Mouse (Mus musculus) CH12.LX (cell line): ENCODE measurements around the gene Tomm40. TPM values are rescaled to one million over a fixed set of nuclear protein-coding genes. Genes with fewer than 3 reads are reported as not detected.
A peak's percentile ranks its signal among the peaks of the same experiment; 100 is the strongest.

Experiments
- DNase-seq: peaks from one replicate; pipeline ENCODE4 v3.0.0-alpha.2; 2013; ENCODE audit errors: extremely low read depth
- H3K27ac ChIP-seq: 2 replicates; pipeline ENCODE4 v1.5.1; 2012; ENCODE audit warnings: low read depth, mild to moderate bottlenecking, control low read depth, moderate library complexity; ENCODE audit not compliant: insufficient read depth
- H3K27me3 ChIP-seq: replicated peaks from 2 replicates; pipeline ENCODE3; 2012; ENCODE audit warnings: inconsistent platforms
- H3K36me3 ChIP-seq, 2 experiments: replicated peaks in 1 of 2; 2 replicates each; pipeline versions ENCODE3 to v1.6.1; 2012; ENCODE audit warnings: inconsistent platforms in 1 of 2, low read length in 1 of 2, mild to moderate bottlenecking in 1 of 2, mixed read lengths in 1 of 2, moderate library complexity in 1 of 2; ENCODE audit not compliant: control insufficient read depth in 1 of 2, insufficient read depth in 1 of 2
- H3K4me1 ChIP-seq, 2 experiments: 2 replicates each; pipeline ENCODE4 v1.6.1; 2012; ENCODE audit warnings: inconsistent platforms in 1 of 2, moderate library complexity in 1 of 2; ENCODE audit not compliant: insufficient read depth in 2 of 2, control insufficient read depth in 1 of 2
- H3K4me2 ChIP-seq: 2 replicates; pipeline ENCODE4 v1.6.1; 2012; ENCODE audit warnings: low read depth, mild to moderate bottlenecking, control low read depth; ENCODE audit not compliant: poor library complexity, insufficient read depth, severe bottlenecking
- H3K4me3 ChIP-seq, 3 experiments: fragments of 150-350 bp in 1 of 3; sonication (generic) in 1 of 3; replicated peaks in 1 of 3; 2 replicates each; pipeline versions ENCODE3 to v1.5.1; 2011 to 2012; ENCODE audit warnings: low read depth in 2 of 3, low read length in 2 of 3, mild to moderate bottlenecking in 2 of 3, moderate library complexity in 2 of 3, control low read depth in 1 of 3, improper control_type of control experiment in 1 of 3, inconsistent platforms in 1 of 3, mixed read lengths in 1 of 3; ENCODE audit not compliant: poor library complexity in 1 of 3
- H3K79me2 ChIP-seq: replicated peaks from 2 replicates; pipeline ENCODE4 v1.6.1; 2012; ENCODE audit warnings: mild to moderate bottlenecking, moderate library complexity; ENCODE audit not compliant: control insufficient read depth, poor library complexity, insufficient read depth, severe bottlenecking; ENCODE audit errors: extremely low read depth
- H3K9ac ChIP-seq: 2 replicates; pipeline ENCODE4 v1.6.1; 2012; ENCODE audit warnings: low read depth, mild to moderate bottlenecking, control low read depth, moderate library complexity; ENCODE audit not compliant: insufficient read depth
- H3K9me3 ChIP-seq: replicated peaks from 2 replicates; pipeline ENCODE3; 2012; ENCODE audit warnings: low read length, inconsistent platforms, mixed read lengths
- BHLHE40 ChIP-seq: IDR thresholded peaks from 2 replicates; pipeline ENCODE4 v1.6.1; 2011; ENCODE audit warnings: mild to moderate bottlenecking, low read depth, low read length, improper control_type of control experiment
- CHD2 ChIP-seq: IDR thresholded peaks from 2 replicates; pipeline ENCODE4 v1.6.1; 2011; ENCODE audit warnings: low read length, improper control_type of control experiment
- EP300 ChIP-seq: IDR thresholded peaks from 2 replicates; pipeline ENCODE4 v1.6.1; 2011; ENCODE audit warnings: low read length, improper control_type of control experiment
- GABPA ChIP-seq: IDR thresholded peaks from 2 replicates; pipeline ENCODE4 v1.6.1; 2012; ENCODE audit warnings: low read depth, low read length, improper control_type of control experiment, inconsistent platforms; ENCODE audit not compliant: insufficient replicate concordance
- HCFC1 ChIP-seq: IDR thresholded peaks from 2 replicates; pipeline ENCODE4 v1.6.1; 2012; ENCODE audit warnings: low read depth, mild to moderate bottlenecking, inconsistent platforms, low read length, improper control_type of control experiment
- MAX ChIP-seq: IDR thresholded peaks from 2 replicates; pipeline ENCODE4 v1.6.1; 2011; ENCODE audit warnings: low read length, improper control_type of control experiment
- MAZ ChIP-seq: IDR thresholded peaks from 2 replicates; pipeline ENCODE4 v1.6.1; 2012; ENCODE audit warnings: low read depth, mild to moderate bottlenecking, inconsistent platforms, low read length, improper control_type of control experiment, moderate library complexity
- MXI1 ChIP-seq: IDR thresholded peaks from 2 replicates; pipeline ENCODE4 v1.6.1; 2011; ENCODE audit warnings: mild to moderate bottlenecking, low read depth, low read length, improper control_type of control experiment
- NRF1 ChIP-seq: IDR thresholded peaks from 2 replicates; pipeline ENCODE4 v1.6.1; 2014; ENCODE audit warnings: low read depth, mild to moderate bottlenecking, inconsistent platforms, low read length, improper control_type of control experiment, moderate library complexity
- POLR2A ChIP-seq: IDR thresholded peaks from 2 replicates; pipeline ENCODE4 v1.6.1; 2011; ENCODE audit warnings: low read depth, mild to moderate bottlenecking, improper control_type of control experiment, low read length
- POLR2AphosphoS2 ChIP-seq: IDR thresholded peaks from 2 replicates; pipeline ENCODE4 v1.6.1; 2011; ENCODE audit warnings: low read depth, low read length, improper control_type of control experiment
- SIN3A ChIP-seq: IDR thresholded peaks from 2 replicates; pipeline ENCODE4 v1.6.1; 2012; ENCODE audit warnings: low read length, improper control_type of control experiment, inconsistent platforms
- TCF12 ChIP-seq: IDR thresholded peaks from 2 replicates; pipeline ENCODE4 v1.6.1; 2014; ENCODE audit warnings: low read depth, mild to moderate bottlenecking, inconsistent platforms, low read length, improper control_type of control experiment
- UBTF ChIP-seq: IDR thresholded peaks from 2 replicates; pipeline ENCODE4 v1.6.1; 2012; ENCODE audit warnings: low read depth, mild to moderate bottlenecking, inconsistent platforms, low read length, improper control_type of control experiment, moderate library complexity
- USF2 ChIP-seq: conservative IDR thresholded peaks from 2 replicates; pipeline ENCODE4 v1.6.1; 2011; ENCODE audit warnings: low read depth, low read length, improper control_type of control experiment
- ZC3H11A ChIP-seq: IDR thresholded peaks from 2 replicates; pipeline ENCODE4 v1.6.1; 2012; ENCODE audit warnings: low read depth, mild to moderate bottlenecking, inconsistent platforms, low read length, improper control_type of control experiment
- ZMIZ1 ChIP-seq: IDR thresholded peaks from 2 replicates; pipeline ENCODE4 v1.6.1; 2012; ENCODE audit warnings: low read depth, mild to moderate bottlenecking, inconsistent platforms, low read length, improper control_type of control experiment
- ZNF384 ChIP-seq: IDR thresholded peaks from 2 replicates; pipeline ENCODE4 v1.6.1; 2012; ENCODE audit warnings: low read depth, low read length, improper control_type of control experiment, inconsistent platforms
- dilution Hi-C: fragments of 300-500 bp; cut with MboI; formaldehyde crosslinking; loops from 2 replicates; pipeline ENCODE4 v1.14.3; 2020; ENCODE audit warnings: low sequenced_read_pairs; ENCODE audit not compliant: extremely low pct_unique_long_range_greater_than_20kb, extremely low pct_ligation_motif_present
- in situ Hi-C: fragments of 300-500 bp; cut with MboI; formaldehyde crosslinking; loops from 3 replicates; pipeline ENCODE4 v1.14.3; 2019; ENCODE audit warnings: low sequenced_read_pairs, low pct_ligation_motif_present, low pct_unique_long_range_greater_than_20kb, mixed read lengths
- polyA plus RNA-seq: library from polyadenylated mRNA; unstranded; fragments of >175 nt; gene quantifications from 2 replicates; pipeline ENCODE4 v1.2.1, GENCODE M21; 2012; ENCODE audit warnings: low read depth; ENCODE audit not compliant: insufficient read length
- total RNA-seq, 2 experiments: library from RNA; depleted of rRNA; stranded (reverse); fragments of 300-350 nt in 1 of 2; fragments of >200 nt in 1 of 2; gene quantifications; 2 replicates each; pipeline ENCODE4 v1.2.3; 2012 to 2014

The Tomm40 gene
- total and polyA plus RNA-seq, 3 experiments = 115 to 221 (median 179) TPM

DNA sequence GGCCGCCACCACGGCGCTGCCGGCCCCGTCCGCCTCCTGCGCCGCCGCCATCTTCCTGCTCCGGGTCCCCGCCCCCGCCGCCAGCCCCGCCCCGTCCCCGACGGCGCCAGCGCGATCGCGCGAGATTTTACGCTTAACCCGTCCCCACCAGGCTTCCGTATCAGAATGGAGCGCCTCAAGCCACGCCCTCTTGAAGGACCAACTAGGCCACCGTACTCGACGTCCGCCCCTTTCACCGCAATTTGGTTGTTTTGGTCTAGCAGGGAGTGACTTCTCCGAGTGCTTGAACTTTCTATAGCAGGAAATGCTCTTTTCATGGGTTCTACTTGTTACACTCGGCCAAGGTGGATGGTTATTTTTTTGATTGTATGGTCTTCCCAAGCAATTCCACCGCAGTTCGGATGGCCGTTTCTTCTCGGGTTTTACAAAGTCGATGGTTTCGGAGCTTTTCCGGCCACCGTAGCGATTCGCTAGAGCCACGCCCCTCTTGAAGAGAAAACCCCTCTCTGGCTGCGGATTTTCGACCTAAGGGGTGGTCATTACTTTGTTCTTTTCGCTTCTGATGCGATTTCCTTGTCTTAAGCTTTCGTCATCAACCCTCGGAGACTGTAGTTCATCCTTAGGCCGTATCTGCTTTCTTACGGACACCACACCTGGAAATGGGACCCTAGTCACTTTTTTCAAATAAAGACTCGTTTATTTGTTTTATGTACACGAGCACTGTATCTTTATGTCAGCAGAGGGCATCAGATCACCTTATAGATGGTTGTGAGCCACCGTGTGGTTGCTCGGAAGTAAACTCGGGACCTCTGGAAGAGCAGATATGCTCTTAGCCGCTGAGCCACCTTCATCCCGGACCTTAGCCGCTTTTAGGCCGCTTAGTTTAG, 50.0 kb downstream of the Tomm40 start, which contains the start of gene Clptm1 (continued):
- TF ChIP-seq BHLHE40 (no peak), MAZ (no peak; the same call in 1 of the 2 replicates), NRF1 (no peak; the same call in 1 of the 2 replicates), MAX (peak; percentile 12; the same call in 1 of the 2 replicates), POLR2AphosphoS2 (peak; percentile 84; the same call in 1 of the 2 replicates), CHD2 (peak; percentile 99), EP300 (no peak), ZNF384 (no peak), ZMIZ1 (peak; percentile 58; the same call in 1 of the 2 replicates), ZC3H11A (no peak)

DNA sequence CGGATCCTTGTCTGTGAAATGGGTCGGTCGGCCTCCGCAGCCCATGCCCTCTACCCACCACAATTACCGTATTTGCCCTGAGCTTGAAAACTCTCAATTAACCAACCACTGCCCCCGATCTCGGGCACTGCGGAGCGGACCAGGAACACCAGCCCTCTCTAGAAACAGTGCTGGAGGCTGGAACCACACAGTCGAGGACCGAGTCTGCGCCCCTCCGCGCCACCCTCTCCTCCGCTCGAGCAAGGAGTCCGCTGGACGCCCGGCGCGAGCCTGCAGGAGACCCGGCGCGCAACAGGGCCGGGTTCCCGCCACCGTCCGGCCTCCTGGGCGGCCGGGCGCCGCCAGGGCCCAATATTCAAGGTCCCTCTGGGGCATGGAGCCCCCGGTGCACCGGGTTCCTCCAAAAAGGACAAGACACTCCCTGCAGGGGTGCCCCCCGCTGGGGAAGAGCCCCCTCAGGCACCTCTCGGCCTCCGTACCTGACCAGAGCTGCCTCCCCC, 50.7 kb downstream of the Tomm40 start:
- H3K9ac ChIP-seq = peak overlapping the region; percentile 96
- peaks cover 20 to 34% of the 10 kb centered on the region in 2 experiments for H3K36me3 ChIP-seq
- H3K4me3 ChIP-seq = peak overlapping the region; percentile 80 to 94 (median 81)
- no peaks in the 10 kb centered on the region for H3K9me3 ChIP-seq
- TF ChIP-seq SIN3A (peak; percentile 50; the same call in 1 of the 2 replicates), UBTF (peak; percentile 83), MXI1 (peak; percentile 82; the same call in 1 of the 2 replicates), GABPA (no peak), HCFC1 (no peak), TCF12 (no peak), ZNF384 (no peak), ZMIZ1 (0 out of 2 replicates have a peak, but pooled peaks have one; percentile 28), USF2 (no peak), POLR2A (no peak)
- peaks cover 49% of the 10 kb centered on the region for H3K79me2 ChIP-seq
- no peaks in the 10 kb centered on the region for H3K27me3 ChIP-seq
- dilution Hi-C loops (no loop called here), in situ Hi-C loops (no loop called here)
- no peak overlapping the region for H3K27ac ChIP-seq
- peak overlapping the region; percentile 62; the same call in 1 of the 2 replicates for H3K4me2 ChIP-seq
- no peak for DNase-seq
- H3K4me1 ChIP-seq = peaks cover 14 to 51% of the 10 kb centered on the region in 2 experiments; a peak in 3 of 4 replicates
